Mouse (Mus musculus) olfactory bulb, adult 2 months (tissue): Measurements from ENCODE around the gene Pth2.

Experiments used
- CTCF ChIP-seq: fragments of 200-500 bp; IDR thresholded peaks from 2 replicates; pipeline ENCODE4 v1.5.1; 2012; ENCODE audit warnings: low read depth, mild to moderate bottlenecking, low read length, moderate library complexity; ENCODE audit not compliant: insufficient read depth
- POLR2A ChIP-seq: fragments of 200-500 bp; IDR thresholded peaks from 2 replicates; pipeline ENCODE4 v1.6.1; 2012; ENCODE audit warnings: mild to moderate bottlenecking, low read depth, low read length, moderate library complexity; ENCODE audit not compliant: insufficient read depth

DNA sequence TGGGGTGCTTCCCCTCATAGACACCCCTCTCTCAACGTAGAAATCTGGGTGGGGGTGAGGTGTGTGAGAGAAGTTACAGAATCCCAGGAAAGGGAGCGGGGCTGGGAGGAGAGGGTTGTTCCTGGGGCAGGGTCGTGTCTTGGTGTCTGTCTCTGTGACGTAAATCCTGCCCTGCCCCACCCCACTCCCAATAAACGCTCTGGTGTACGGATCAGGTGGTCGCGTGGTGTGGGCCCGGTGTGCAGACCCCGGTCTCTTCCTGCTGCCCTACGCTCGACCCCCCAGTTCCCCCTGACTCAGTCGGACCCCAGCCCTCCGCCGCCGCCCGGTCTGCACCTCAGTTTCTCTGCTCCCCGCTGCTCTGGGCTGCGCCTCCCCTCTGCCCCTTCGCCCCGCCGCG is 4.9 kb upstream of the Pth2 start:
- TF ChIP-seq POLR2A (no peak), CTCF (no peak)
